Mouse (Mus musculus) heart, embryonic 16.5 days (tissue): Measurements from ENCODE around the gene Nrl. TPM values are rescaled to one million over a fixed set of nuclear protein-coding genes. Genes with fewer than 3 reads are reported as not detected.

ENCODE experiments used
- ATAC-seq: fragments of 200-750 bp; cut with Nextera tagmentation; replicated peaks from 2 replicates; pipeline ENCODE4 v1.8.0; 2017; ENCODE audit warnings: moderate number of reproducible peaks; ENCODE audit not compliant: insufficient read depth, low FRiP score; ENCODE audit errors: extremely low read depth
- H3K27ac ChIP-seq: fragments of 300-500 bp; sonication (generic); 2 replicates; pipeline ENCODE4 v1.5.1; 2014; ENCODE audit warnings: mild to moderate bottlenecking, low read length, control low read depth, moderate library complexity
- H3K27me3 ChIP-seq: fragments of 300-500 bp; sonication (generic); 2 replicates; pipeline ENCODE4 v1.6.1; 2014; ENCODE audit warnings: low read length, mixed read lengths; ENCODE audit not compliant: control insufficient read depth, insufficient read depth
- H3K36me3 ChIP-seq: fragments of 300-500 bp; sonication (generic); 2 replicates; pipeline ENCODE4 v1.6.1; 2014; ENCODE audit not compliant: control insufficient read depth, insufficient read depth
- H3K4me1 ChIP-seq: fragments of 300-500 bp; sonication (generic); 2 replicates; pipeline ENCODE4 v1.6.1; 2014; ENCODE audit warnings: low read length, mixed read lengths; ENCODE audit not compliant: control insufficient read depth, insufficient read depth
- H3K4me2 ChIP-seq: fragments of 300-500 bp; sonication (generic); 2 replicates; pipeline ENCODE4 v1.6.1; 2014; ENCODE audit warnings: low read depth, mild to moderate bottlenecking, control low read depth, low read length
- H3K4me3 ChIP-seq: fragments of 300-500 bp; sonication (generic); 2 replicates; pipeline ENCODE4 v1.5.1; 2014; ENCODE audit warnings: mild to moderate bottlenecking, control low read depth, low read length
- H3K9ac ChIP-seq: fragments of 300-500 bp; sonication (generic); 2 replicates; pipeline ENCODE4 v1.6.1; 2014; ENCODE audit warnings: low read length, control low read depth
- H3K9me3 ChIP-seq: fragments of 300-500 bp; sonication (generic); replicated peaks from 2 replicates; pipeline ENCODE4 v1.6.1; 2016; ENCODE audit warnings: low read length; ENCODE audit not compliant: control insufficient read depth
- WGBS: fragments of 180-500 bp; shearing (Covaris S2); extraction: QIAGEN DNeasy Blood & Tissue Kit; methylation state at CpG from one replicate; pipeline ENCODE4 v1.1.7; 2014; 5-methylcytosine and 5-hydroxymethylcytosine counted together
- polyA plus RNA-seq: library from polyadenylated mRNA; unstranded; fragments of >200 nt; fragmentation: Nextera tagmentation; extraction: Ambion mirVana; gene quantifications from 2 replicates; pipeline ENCODE4 v1.2.1, GENCODE M21; 2015

Nrl gene
- polyA plus RNA-seq, 1 experiment from 2014 or later = 0.05 TPM

- 89% methylated on average over 10 of the region's 10 CpGs for WGBS
- H3K4me1 ChIP-seq = peaks cover 8% of the 10 kb centered on the region
- no peak for ATAC-seq
- no peaks in the 10 kb centered on the region for H3K36me3 ChIP-seq
- no peak overlapping the region for H3K9ac ChIP-seq
- H3K27me3 ChIP-seq = no peaks in the 10 kb centered on the region
- no peak overlapping the region for H3K4me3 ChIP-seq
- H3K4me2 ChIP-seq = no peak overlapping the region
- no peaks in the 10 kb centered on the region for H3K9me3 ChIP-seq
- H3K27ac ChIP-seq = no peak overlapping the region
Measured at GRCm38 (mm10) chr14:55479629-55480028, 45.2 kb downstream of the Nrl start.

- under 1% methylated on average over 38 of the region's 38 CpGs for WGBS
- Histone ChIP-seq H3K27ac (peak within 1 kb of the TSS; percentile 56), H3K4me3 (peak within 1 kb of the TSS; percentile 78), H3K4me2 (peak within 1 kb of the TSS; percentile 75), H3K9me3 (no peaks in the 10 kb centered on the region), H3K4me1 (peaks cover 8% of the 10 kb centered on the region), H3K27me3 (no peaks in the 10 kb centered on the region), H3K9ac (peak within 1 kb of the TSS; percentile 77), H3K36me3 (no peaks in the 10 kb centered on the region)
- ATAC-seq = peak; percentile 95
Measured at GRCm38 (mm10) chr14:55478651-55479599, 45.9 kb downstream of the Nrl start, which contains the start of gene Dhrs4. TSS of gene Dhrs4 (plus strand) at chr14:55478758.

GRCm38 (mm10) chr14:55477829-55478228 lies 47.0 kb downstream of the Nrl start:
- H3K27me3 ChIP-seq = no peaks in the 10 kb centered on the region
- H3K27ac ChIP-seq = no peak overlapping the region
- no peak overlapping the region for H3K4me3 ChIP-seq
- 66% methylated on average over 5 of the region's 5 CpGs for WGBS
- ATAC-seq = no peak
- peaks cover 8% of the 10 kb centered on the region for H3K4me1 ChIP-seq
- no peaks in the 10 kb centered on the region for H3K36me3 ChIP-seq
- H3K4me2 ChIP-seq = peak overlapping the region; percentile 75
- H3K9ac ChIP-seq = no peak overlapping the region
- H3K9me3 ChIP-seq = no peaks in the 10 kb centered on the region

GRCm38 (mm10) chr14:55477421-55477820 lies 47.4 kb downstream of the Nrl start:
- Histone ChIP-seq H3K27ac (no peak overlapping the region), H3K9ac (no peak overlapping the region), H3K4me2 (no peak overlapping the region), H3K36me3 (no peaks in the 10 kb centered on the region), H3K27me3 (no peaks in the 10 kb centered on the region), H3K4me3 (no peak overlapping the region), H3K9me3 (no peaks in the 10 kb centered on the region), H3K4me1 (peaks cover 8% of the 10 kb centered on the region)
- WGBS = 95% methylated on average over 1 of the region's 1 CpGs
- ATAC-seq = no peak

- Histone ChIP-seq H3K4me3 (no peak overlapping the region), H3K4me1 (peaks cover 14% of the 10 kb centered on the region), H3K9me3 (no peaks in the 10 kb centered on the region), H3K4me2 (no peak overlapping the region), H3K27ac (no peak overlapping the region), H3K36me3 (no peaks in the 10 kb centered on the region), H3K27me3 (no peaks in the 10 kb centered on the region), H3K9ac (no peak overlapping the region)
- ATAC-seq = no peak
- WGBS = 38% methylated on average over 2 of the region's 2 CpGs
Measured at GRCm38 (mm10) chr14:55475654-55476053, 49.1 kb downstream of the Nrl start.

GRCm38 (mm10) chr14:55470806-55471205 lies 54.0 kb downstream of the Nrl start:
- Histone ChIP-seq H3K4me3 (no peak overlapping the region), H3K27ac (no peak overlapping the region), H3K36me3 (no peaks in the 10 kb centered on the region), H3K4me1 (0 out of 2 replicates have a peak, but pooled peaks cover 6% of the 10 kb centered on the region), H3K4me2 (peak overlapping the region; percentile 11), H3K9me3 (no peaks in the 10 kb centered on the region), H3K27me3 (0 out of 2 replicates have a peak, but pooled peaks cover 2% of the 10 kb centered on the region), H3K9ac (no peak overlapping the region)
- 5% methylated on average over 10 of the region's 10 CpGs for WGBS
- no peak for ATAC-seq

- H3K4me3 ChIP-seq = no peak overlapping the region
- no peak overlapping the region for H3K9ac ChIP-seq
- H3K27ac ChIP-seq = no peak overlapping the region
- 0 out of 2 replicates have a peak, but pooled peaks cover 6% of the 10 kb centered on the region for H3K4me1 ChIP-seq
- no peaks in the 10 kb centered on the region for H3K36me3 ChIP-seq
- H3K27me3 ChIP-seq = 0 out of 2 replicates have a peak, but pooled peaks cover 2% of the 10 kb centered on the region
- H3K4me2 ChIP-seq = no peak overlapping the region
- H3K9me3 ChIP-seq = no peaks in the 10 kb centered on the region
- ATAC-seq = no peak
- WGBS = 83% methylated on average over 6 of the region's 6 CpGs
Measured at GRCm38 (mm10) chr14:55469821-55470220, 55.0 kb downstream of the Nrl start.

GRCm38 (mm10) chr14:55469041-55469440 lies 55.7 kb downstream of the Nrl start:
- H3K27ac ChIP-seq = no peak overlapping the region
- no peaks in the 10 kb centered on the region for H3K9me3 ChIP-seq
- H3K9ac ChIP-seq = no peak overlapping the region
- H3K4me1 ChIP-seq = 0 out of 2 replicates have a peak, but pooled peaks cover 6% of the 10 kb centered on the region
- H3K4me3 ChIP-seq = no peak overlapping the region
- WGBS = 68% methylated on average over 2 of the region's 2 CpGs
- H3K27me3 ChIP-seq = 0 out of 2 replicates have a peak, but pooled peaks cover 2% of the 10 kb centered on the region
- no peaks in the 10 kb centered on the region for H3K36me3 ChIP-seq
- ATAC-seq = no peak
- H3K4me2 ChIP-seq = no peak overlapping the region
